In the genomic region with DNA sequence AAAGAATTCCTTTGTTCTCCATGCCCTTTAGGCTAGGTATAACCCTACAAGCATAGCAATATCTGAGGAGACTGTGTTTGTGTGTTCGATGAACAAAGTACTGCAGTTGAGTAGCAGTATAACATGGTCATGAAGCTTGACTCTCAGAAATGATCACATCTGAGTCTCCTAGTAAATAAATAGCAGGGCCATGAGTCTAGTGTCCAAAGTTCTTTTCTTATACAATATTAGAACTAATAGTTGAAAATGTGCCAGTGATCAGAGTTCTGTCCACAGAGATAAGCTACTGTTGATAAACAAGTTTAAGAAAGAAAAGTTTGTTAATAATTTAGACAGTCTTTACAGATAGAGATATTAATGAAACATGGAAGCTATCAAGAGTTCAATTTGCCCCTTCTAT, we compare ENCODE assay signal across 31 mouse cellular contexts. TPM values are rescaled to one million over a fixed set of nuclear protein-coding genes. Genes with fewer than 3 reads are reported as not detected.
DNase-seq lines count a peak whose midpoint lies in the region; ATAC-seq and TF ChIP-seq lines count a peak whose summit lies in the region.
"Had no signal": no experiment of that assay in that cellular context is flagged by ENCODE, and none has a peak within 500 bp of the region (broad histone marks: within the 10 kb centered on the region; RNA-seq: fewer than 3 reads in every experiment).

No protein-coding gene starts in this region.

- H3K27me3 ChIP-seq in kidney, adult 2 months (replicated peaks; ENCODE audit: control insufficient read depth, insufficient read depth, low read length) = no peaks in the 10 kb centered on the region
- no peaks in the 10 kb centered on the region for H3K27me3 ChIP-seq in kidney, embryonic 14.5 days (ENCODE audit: control insufficient read depth, insufficient read depth, low read length)
- H3K27me3 ChIP-seq in liver, adult 2 months (ENCODE audit: control insufficient read depth, insufficient read depth, low read length) = no peaks in the 10 kb centered on the region
- no peaks in the 10 kb centered on the region for H3K27me3 ChIP-seq in intestine, embryonic 15.5 days (replicated peaks)
- H3K27me3 ChIP-seq: embryonic facial prominence, embryonic 13.5 days; forebrain, embryonic 12.5 days; forebrain, embryonic 15.5 days; heart, embryonic 12.5 days; heart, embryonic 15.5 days had no signal

- no peak for TF ChIP-seq POLR2A in kidney, adult 2 months (IDR thresholded peaks at IDR 0.05; ENCODE audit: low read depth, low read length)
- TF ChIP-seq POLR2A in liver, adult 2 months (IDR thresholded peaks at IDR 0.05; ENCODE audit: extremely low read depth, insufficient read depth, low read length) = no peak
- TF ChIP-seq POLR2A in lung, adult 2 months (IDR thresholded peaks at IDR 0.05; ENCODE audit: borderline replicate concordance, extremely low read depth, low read depth, low read length) = no peak

- H3K79me2 ChIP-seq in liver, adult 2 months (ENCODE audit: control insufficient read depth, insufficient read depth, low read length) = no peaks in the 10 kb centered on the region

- H3K9me3 ChIP-seq in kidney, embryonic 14.5 days (ENCODE audit: control insufficient read depth, low read length) = no peaks in the 10 kb centered on the region
- no peaks in the 10 kb centered on the region for H3K9me3 ChIP-seq in intestine, embryonic 15.5 days
- H3K9me3 ChIP-seq: embryonic facial prominence, embryonic 10.5 days; embryonic facial prominence, embryonic 13.5 days; forebrain, embryonic 12.5 days; forebrain, embryonic 15.5 days; heart, embryonic 12.5 days; heart, embryonic 15.5 days; hindbrain, embryonic 10.5 days had no signal

- no peak overlapping the region for H3K9ac ChIP-seq in kidney, embryonic 14.5 days (ENCODE audit: low read depth, low read length)
- no peak overlapping the region for H3K9ac ChIP-seq in liver, adult 2 months (ENCODE audit: low read depth, low read length)
- no peak overlapping the region for H3K9ac ChIP-seq in intestine, embryonic 15.5 days
- H3K9ac ChIP-seq: embryonic facial prominence, embryonic 13.5 days; forebrain, embryonic 12.5 days; forebrain, embryonic 15.5 days; heart, embryonic 12.5 days; heart, embryonic 15.5 days had no signal

- H3K4me3 ChIP-seq in kidney, adult 2 months (ENCODE audit: insufficient read depth, low read depth, low read length) = no peak overlapping the region
- no peak overlapping the region for H3K4me3 ChIP-seq in kidney, embryonic 14.5 days (ENCODE audit: low read length)
- H3K4me3 ChIP-seq in liver, adult 2 months (ENCODE audit: insufficient read depth, low read depth, low read length) = no peak overlapping the region
- H3K4me3 ChIP-seq in intestine, embryonic 15.5 days (replicated peaks) = no peak overlapping the region
- H3K4me3 ChIP-seq in lung, adult 2 months (replicated peaks; ENCODE audit: extremely low read depth, low read depth, low read length) = no peak overlapping the region
- H3K4me3 ChIP-seq: embryonic facial prominence, embryonic 10.5 days; embryonic facial prominence, embryonic 13.5 days; erythroblast, embryonic 14.5 days; forebrain, embryonic 12.5 days; forebrain, embryonic 15.5 days; heart, embryonic 12.5 days; heart, embryonic 15.5 days; hindbrain, embryonic 10.5 days had no signal

- no peaks in the 10 kb centered on the region for H3K36me3 ChIP-seq in kidney, adult 2 months (ENCODE audit: control insufficient read depth, insufficient read depth, low read length)
- H3K36me3 ChIP-seq in kidney, embryonic 14.5 days (ENCODE audit: control insufficient read depth, insufficient read depth, low read length) = no peaks in the 10 kb centered on the region
- no peaks in the 10 kb centered on the region for H3K36me3 ChIP-seq in liver, adult 2 months (ENCODE audit: control insufficient read depth, insufficient read depth, low read length)
- no peaks in the 10 kb centered on the region for H3K36me3 ChIP-seq in intestine, embryonic 15.5 days
- H3K36me3 ChIP-seq: embryonic facial prominence, embryonic 10.5 days; embryonic facial prominence, embryonic 13.5 days; forebrain, embryonic 12.5 days; forebrain, embryonic 15.5 days; heart, embryonic 12.5 days; heart, embryonic 15.5 days; hindbrain, embryonic 10.5 days had no signal

- WGBS in kidney, adult 2 months = 71% methylated on average over 1 of the region's 1 CpGs
- WGBS in kidney, embryonic 14.5 days = 95% methylated on average over 1 of the region's 1 CpGs
- WGBS in liver, adult 2 months = 37% methylated on average over 1 of the region's 1 CpGs
- WGBS in intestine, embryonic 15.5 days = 92% methylated on average over 1 of the region's 1 CpGs
- 88% methylated on average over 1 of the region's 1 CpGs for WGBS in lung, adult 2 months

- no peaks in the 10 kb centered on the region for H3K4me1 ChIP-seq in kidney, adult 2 months (ENCODE audit: control insufficient read depth, insufficient read depth, low read length)
- no peaks in the 10 kb centered on the region for H3K4me1 ChIP-seq in kidney, embryonic 14.5 days (ENCODE audit: control insufficient read depth, insufficient read depth, low read length)
- H3K4me1 ChIP-seq in liver, adult 2 months (ENCODE audit: control insufficient read depth, insufficient read depth, low read length) = peaks cover 5% of the 10 kb centered on the region; the same call in 1 of the 2 replicates
- H3K4me1 ChIP-seq in intestine, embryonic 15.5 days (replicated peaks) = no peaks in the 10 kb centered on the region
- no peaks in the 10 kb centered on the region for H3K4me1 ChIP-seq in lung, adult 2 months (ENCODE audit: control insufficient read depth, insufficient read depth, low read length)
- H3K4me1 ChIP-seq: embryonic facial prominence, embryonic 10.5 days; embryonic facial prominence, embryonic 13.5 days; forebrain, embryonic 12.5 days; forebrain, embryonic 15.5 days; heart, embryonic 12.5 days; heart, embryonic 15.5 days; hindbrain, embryonic 10.5 days had no signal

- H3K27ac ChIP-seq in kidney, adult 2 months (ENCODE audit: insufficient read depth, low read depth, low read length) = no peak overlapping the region
- H3K27ac ChIP-seq in kidney, embryonic 14.5 days (ENCODE audit: low read depth, low read length) = no peak overlapping the region
- no peak overlapping the region; the same call in 1 of the 2 replicates for H3K27ac ChIP-seq in liver, adult 2 months (replicated peaks; ENCODE audit: insufficient read depth, low read depth, low read length)
- no peak overlapping the region for H3K27ac ChIP-seq in intestine, embryonic 15.5 days
- H3K27ac ChIP-seq: embryonic facial prominence, embryonic 10.5 days; embryonic facial prominence, embryonic 13.5 days; forebrain, embryonic 12.5 days; forebrain, embryonic 15.5 days; heart, embryonic 15.5 days; hindbrain, embryonic 10.5 days had no signal

- no peak overlapping the region for H3K4me2 ChIP-seq in kidney, embryonic 14.5 days (replicated peaks; ENCODE audit: low read depth, low read length)
- H3K4me2 ChIP-seq in intestine, embryonic 15.5 days (replicated peaks) = no peak overlapping the region
- H3K4me2 ChIP-seq: embryonic facial prominence, embryonic 13.5 days; forebrain, embryonic 12.5 days; forebrain, embryonic 15.5 days; heart, embryonic 12.5 days; heart, embryonic 15.5 days had no signal

- TF ChIP-seq CTCF in kidney, adult 2 months (conservative IDR thresholded peaks at IDR 0.05; ENCODE audit: insufficient read depth, insufficient read length, low read depth, low read length) = no peak
- TF ChIP-seq CTCF in liver, adult 2 months (IDR thresholded peaks at IDR 0.05; ENCODE audit: low read depth, low read length) = no peak
- TF ChIP-seq CTCF in lung, adult 2 months (IDR thresholded peaks at IDR 0.05; ENCODE audit: insufficient read depth, low read length) = no peak

- ATAC-seq in kidney, embryonic 14.5 days (ENCODE audit: low FRiP score, low TSS enrichment) = no peak
- ATAC-seq in intestine, embryonic 15.5 days = peak; percentile 39; the same call in 1 of the 2 replicates
- peak; percentile 39; the same call in 1 of the 2 replicates for ATAC-seq in megakaryocyte-erythroid progenitor cell, adult 5-6 weeks (replicated peaks; ENCODE audit: low FRiP score, low TSS enrichment, poor library complexity, severe bottlenecking)
- ATAC-seq: activated CD4-positive, CD25-positive, alpha-beta regulatory T cell, adult 4 months; forebrain, embryonic 15.5 days had no signal

- DNase-seq in kidney, adult 2 months = peak; percentile 27
- DNase-seq in liver, adult 2 months (ENCODE audit: extremely low read depth, low read depth, low spot score) = peak; percentile 90
- DNase-seq in liver = no peak
- DNase-seq in lung, adult 2 months = no peak
- DNase-seq: adrenal gland, adult 8-10 months; adrenal gland, postnatal 25 days; cerebellum, adult 11-12 months; cerebellum, adult 8-10 months; cerebellum, postnatal 10 days; cerebellum, postnatal 36 days; embryo, embryonic 11 days; gastrocnemius, postnatal 25 days; heart, adult 18-20 months; heart, postnatal 10 days; heart, postnatal 36 days had no signal

RNA-seq across cellular contexts. Expression of a gene that starts 42.7 kb away (rescaled TPM):
- polyA plus RNA-seq in kidney, adult 2 months (2012; rRNA removed) = not detected in 2 replicates
- polyA plus RNA-seq in kidney, embryonic 14.5 days (2014; fragmentation: Nextera tagmentation; extraction: Ambion mirVana) = not detected in 2 replicates
- total RNA-seq in liver, adult 2 months (2014; rRNA removed) = not detected in 2 replicates
- not detected in 2 replicates for polyA plus RNA-seq in liver, adult 2 months (2012; rRNA removed)
- not detected in 2 replicates for polyA plus RNA-seq in intestine, embryonic 15.5 days (2015; fragmentation: Nextera tagmentation; extraction: Ambion mirVana)
- 2.7 TPM in 1 of 2 replicates, not detected in the other for total RNA-seq in megakaryocyte-erythroid progenitor cell, adult 5-6 weeks (2014; fragmentation: Nextera tagmentation)
- not detected in 2 replicates for total RNA-seq in megakaryocyte-erythroid progenitor cell, adult 5-6 weeks (2017)
- polyA plus RNA-seq in lung, adult 2 months (2012; rRNA removed) = not detected in 2 replicates
- total RNA-seq: adrenal gland, adult 8-10 months; adrenal gland, postnatal 25 days; ES-E14; gastrocnemius, adult 8-10 months; gastrocnemius, postnatal 25 days; heart, adult 18-20 months; heart, postnatal 10 days; heart, postnatal 36 days had no signal
- polyA plus RNA-seq: activated CD4-positive, CD25-positive, alpha-beta regulatory T cell, adult 4 months; brain, embryonic 14.5 days; cortical plate, adult 2 months; embryonic facial prominence, embryonic 10.5 days; embryonic facial prominence, embryonic 13.5 days; erythroblast, embryonic 14.5 days; forebrain, embryonic 12.5 days; forebrain, embryonic 15.5 days; heart, embryonic 12.5 days; heart, embryonic 15.5 days; hindbrain, embryonic 10.5 days had no signal

Comparison
In these comparisons a context has a peak if more than half of its experiments do, and no peak if none do; other contexts are left out.
1. DNase-seq: peak in kidney, adult 2 months (single experiment) and liver, adult 2 months (single experiment); none in liver (single experiment) and lung, adult 2 months (single experiment).